Mouse (Mus musculus) midbrain, embryonic 10.5 days (tissue): ENCODE results near the gene Kif26b. TPM values are rescaled to one million over a fixed set of nuclear protein-coding genes. Genes with fewer than 3 reads are reported as not detected.

ENCODE experiments used
- DNase-seq: peaks from one replicate; pipeline ENCODE4 v3.0.0-alpha.2; 2017; ENCODE audit warnings: low spot score
- H3K27ac ChIP-seq: fragments of 300-500 bp; sonication (generic); replicated peaks from 2 replicates; pipeline ENCODE4 v1.5.1; 2016; ENCODE audit warnings: mild to moderate bottlenecking
- H3K27me3 ChIP-seq: fragments of 300-500 bp; sonication (generic); 2 replicates; pipeline ENCODE4 v1.6.1; 2016; ENCODE audit warnings: low read depth, mild to moderate bottlenecking; ENCODE audit not compliant: poor library complexity, severe bottlenecking
- H3K36me3 ChIP-seq: fragments of 300-500 bp; sonication (generic); 2 replicates; pipeline ENCODE4 v1.6.1; 2016; ENCODE audit warnings: mild to moderate bottlenecking, moderate library complexity
- H3K4me1 ChIP-seq: fragments of 300-500 bp; sonication (generic); 2 replicates; pipeline ENCODE4 v1.6.1; 2016
- H3K4me3 ChIP-seq: fragments of 300-500 bp; sonication (generic); 2 replicates; pipeline ENCODE4 v1.5.1; 2016; ENCODE audit warnings: mild to moderate bottlenecking, moderate library complexity
- H3K9me3 ChIP-seq: fragments of 300-500 bp; sonication (generic); replicated peaks from 2 replicates; pipeline ENCODE4 v1.6.1; 2016; ENCODE audit warnings: mild to moderate bottlenecking
- WGBS: fragments of 180-500 bp; shearing (Covaris S2); methylation state at CpG from one replicate; pipeline ENCODE4 v1.1.7; 2016; 5-methylcytosine and 5-hydroxymethylcytosine counted together
- polyA plus RNA-seq: library from polyadenylated mRNA; unstranded; fragments of >200 nt; fragmentation: Nextera tagmentation; extraction: Ambion mirVana; gene quantifications from 2 replicates; pipeline ENCODE4 v1.2.1, GENCODE M21; 2016

Kif26b gene
- polyA plus RNA-seq, 1 experiment from 2014 or later: 3.3 TPM

GRCm38 (mm10) chr1:178832571-178832970, 303.6 kb downstream of the Kif26b start:
- H3K4me3 ChIP-seq: no peak overlapping the region
- no peak for DNase-seq
- 84% methylated on average over 6 of the region's 6 CpGs for WGBS
- H3K27me3 ChIP-seq: no peaks in the 10 kb centered on the region
- no peak overlapping the region for H3K27ac ChIP-seq
- no peaks in the 10 kb centered on the region for H3K36me3 ChIP-seq
- no peaks in the 10 kb centered on the region for H3K9me3 ChIP-seq
- H3K4me1 ChIP-seq: 0 out of 2 replicates have a peak, but pooled peaks cover 8% of the 10 kb centered on the region

- H3K27me3 ChIP-seq: no peaks in the 10 kb centered on the region
- H3K4me1 ChIP-seq: peaks cover 12% of the 10 kb centered on the region
- H3K36me3 ChIP-seq: no peaks in the 10 kb centered on the region
- WGBS: 90% methylated on average over 9 of the region's 9 CpGs
- no peak overlapping the region for H3K4me3 ChIP-seq
- no peak overlapping the region for H3K27ac ChIP-seq
- no peaks in the 10 kb centered on the region for H3K9me3 ChIP-seq
- no peak for DNase-seq
Measured at GRCm38 (mm10) chr1:178835805-178836204, 306.9 kb downstream of the Kif26b start.

- WGBS: 89% methylated on average over 1 of the region's 1 CpGs
- Histone ChIP-seq H3K4me3 (no peak overlapping the region), H3K27me3 (no peaks in the 10 kb centered on the region), H3K4me1 (peaks cover 12% of the 10 kb centered on the region), H3K36me3 (no peaks in the 10 kb centered on the region), H3K9me3 (no peaks in the 10 kb centered on the region), H3K27ac (no peak overlapping the region)
- DNase-seq: no peak
Measured at GRCm38 (mm10) chr1:178836998-178837397, 308.1 kb downstream of the Kif26b start.

GRCm38 (mm10) chr1:178838696-178839320, 309.9 kb downstream of the Kif26b start:
- no peaks in the 10 kb centered on the region for H3K36me3 ChIP-seq
- DNase-seq: no peak
- no peaks in the 10 kb centered on the region for H3K9me3 ChIP-seq
- H3K27ac ChIP-seq: no peak overlapping the region
- H3K4me3 ChIP-seq: no peak overlapping the region
- no peaks in the 10 kb centered on the region for H3K27me3 ChIP-seq
- 87% methylated on average over 10 of the region's 10 CpGs for WGBS
- H3K4me1 ChIP-seq: peaks cover 12% of the 10 kb centered on the region

GRCm38 (mm10) chr1:178840311-178840710, 311.4 kb downstream of the Kif26b start:
- 92% methylated on average over 7 of the region's 7 CpGs for WGBS

GRCm38 (mm10) chr1:178844839-178845238, 315.9 kb downstream of the Kif26b start:
- 85% methylated on average over 6 of the region's 6 CpGs for whole genome bisulfite sequencing
- no peak overlapping the region for H3K4me3 ChIP-seq
- no peaks in the 10 kb centered on the region for H3K36me3 ChIP-seq
- no peaks in the 10 kb centered on the region for H3K4me1 ChIP-seq
- no peaks in the 10 kb centered on the region for H3K27me3 ChIP-seq
- H3K27ac ChIP-seq: no peak overlapping the region
- no peak for DNase-seq
- H3K9me3 ChIP-seq: no peaks in the 10 kb centered on the region

More at GRCm38 (mm10) chr1:178840311-178840710, 311.4 kb downstream of the Kif26b start:
- Histone ChIP-seq H3K4me1 (peaks cover 12% of the 10 kb centered on the region), H3K9me3 (no peaks in the 10 kb centered on the region), H3K27ac (no peak overlapping the region), H3K4me3 (no peak overlapping the region), H3K27me3 (no peaks in the 10 kb centered on the region), H3K36me3 (no peaks in the 10 kb centered on the region)
- DNase-seq: no peak

GRCm38 (mm10) chr1:178847569-178847968, 318.6 kb downstream of the Kif26b start:
- Histone ChIP-seq H3K4me1 (peaks cover 10% of the 10 kb centered on the region; the same call in 1 of the 2 replicates), H3K4me3 (no peak overlapping the region), H3K36me3 (no peaks in the 10 kb centered on the region), H3K9me3 (no peaks in the 10 kb centered on the region), H3K27ac (no peak overlapping the region), H3K27me3 (no peaks in the 10 kb centered on the region)
- no peak for DNase-seq
- 93% methylated on average over 5 of the region's 5 CpGs for WGBS

GRCm38 (mm10) chr1:178848380-178849106, 319.6 kb downstream of the Kif26b start:
- H3K4me3 ChIP-seq: no peak overlapping the region
- no peaks in the 10 kb centered on the region for H3K27me3 ChIP-seq
- no peak for DNase-seq
- peaks cover 10% of the 10 kb centered on the region; the same call in 1 of the 2 replicates for H3K4me1 ChIP-seq
- no peak overlapping the region for H3K27ac ChIP-seq
- no peaks in the 10 kb centered on the region for H3K36me3 ChIP-seq
- H3K9me3 ChIP-seq: no peaks in the 10 kb centered on the region
- WGBS: 92% methylated on average over 5 of the region's 5 CpGs

GRCm38 (mm10) chr1:178850569-178850968, 321.6 kb downstream of the Kif26b start:
- WGBS: 38% methylated on average over 1 of the region's 1 CpGs
- Histone ChIP-seq H3K27ac (no peak overlapping the region), H3K4me1 (peaks cover 14% of the 10 kb centered on the region; the same call in 1 of the 2 replicates), H3K9me3 (no peaks in the 10 kb centered on the region), H3K27me3 (no peaks in the 10 kb centered on the region), H3K4me3 (no peak overlapping the region), H3K36me3 (no peaks in the 10 kb centered on the region)
- DNase-seq: no peak

GRCm38 (mm10) chr1:178854936-178855335, 326.0 kb downstream of the Kif26b start:
- no peaks in the 10 kb centered on the region for H3K36me3 ChIP-seq
- WGBS: 81% methylated on average over 4 of the region's 4 CpGs
- DNase-seq: no peak
- no peaks in the 10 kb centered on the region for H3K27me3 ChIP-seq
- H3K4me3 ChIP-seq: no peak overlapping the region
- H3K27ac ChIP-seq: no peak overlapping the region
- no peaks in the 10 kb centered on the region for H3K9me3 ChIP-seq
- H3K4me1 ChIP-seq: peaks cover 16% of the 10 kb centered on the region; the same call in 1 of the 2 replicates

GRCm38 (mm10) chr1:178855974-178856373, 327.0 kb downstream of the Kif26b start:
- no peak overlapping the region for H3K4me3 ChIP-seq
- no peak overlapping the region for H3K27ac ChIP-seq
- H3K9me3 ChIP-seq: no peaks in the 10 kb centered on the region
- WGBS: 73% methylated on average over 6 of the region's 6 CpGs
- no peak for DNase-seq
- no peaks in the 10 kb centered on the region for H3K27me3 ChIP-seq
- H3K36me3 ChIP-seq: no peaks in the 10 kb centered on the region
- peaks cover 11% of the 10 kb centered on the region for H3K4me1 ChIP-seq

- 69% methylated on average over 8 of the region's 8 CpGs for WGBS
- Histone ChIP-seq H3K27ac (no peak overlapping the region), H3K4me3 (no peak overlapping the region), H3K36me3 (no peaks in the 10 kb centered on the region), H3K27me3 (no peaks in the 10 kb centered on the region), H3K9me3 (no peaks in the 10 kb centered on the region), H3K4me1 (peaks cover 12% of the 10 kb centered on the region)
- no peak for DNase-seq
Measured at GRCm38 (mm10) chr1:178860671-178861391, 331.9 kb downstream of the Kif26b start.

GRCm38 (mm10) chr1:178861392-178861762, 332.5 kb downstream of the Kif26b start:
- peaks cover 9% of the 10 kb centered on the region for H3K4me1 ChIP-seq
- no peak for DNase-seq
- no peak overlapping the region for H3K4me3 ChIP-seq
- H3K36me3 ChIP-seq: no peaks in the 10 kb centered on the region
- no peak overlapping the region for H3K27ac ChIP-seq
- H3K27me3 ChIP-seq: no peaks in the 10 kb centered on the region
- no peaks in the 10 kb centered on the region for H3K9me3 ChIP-seq
- 75% methylated on average over 8 of the region's 8 CpGs for WGBS
